Mouse (Mus musculus): ENCODE results near the gene Mtmr11. TPM values are rescaled to one million over a fixed set of nuclear protein-coding genes. Genes with fewer than 3 reads are reported as not detected.
"Not testable (repeated sequence)": the region's sequence is repeated elsewhere in the genome, so short reads cannot be mapped to it uniquely, and the experiment has no call there.

Mtmr11 gene
- total RNA-seq, 1 experiment: 4.0 TPM

DNA sequence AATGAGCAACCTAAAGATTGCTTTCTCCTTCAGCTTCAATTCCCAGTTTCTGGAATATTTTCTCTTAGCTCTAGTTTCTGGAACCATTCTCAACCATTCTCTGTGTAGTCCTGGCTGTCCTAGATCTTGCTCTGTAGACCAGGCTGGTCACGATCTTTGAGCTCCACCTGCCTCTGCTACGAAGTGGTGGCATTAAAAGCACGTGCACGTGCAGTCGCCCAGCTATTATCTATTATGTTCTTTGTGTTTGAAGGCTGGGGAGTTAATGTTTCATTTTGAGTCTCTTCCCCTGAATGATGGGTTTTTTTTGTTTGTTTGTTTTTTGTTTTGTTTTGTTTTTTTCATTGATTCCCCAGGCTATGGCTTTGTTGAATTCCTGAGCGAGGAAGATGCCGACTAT lies 11.4 kb downstream of the Mtmr11 start:
- Histone ChIP-seq H3K9me3 (ENCODE audit: control insufficient read depth, insufficient read depth, low read depth, low read length) (no peaks in the 10 kb centered on the region), H3K36me3 (ENCODE audit: control insufficient read depth, insufficient read depth, low read length, poor library complexity, severe bottlenecking) (peaks cover 37% of the 10 kb centered on the region), H3K9ac (ENCODE audit: insufficient read depth, low read depth, low read length, poor library complexity, severe bottlenecking) (peak overlapping the region; percentile 99), H3K4me3 (ENCODE audit: insufficient read depth in 1 of 2, low read depth in 1 of 2, low read length in 2 of 2, poor library complexity in 1 of 2, severe bottlenecking in 1 of 2) (peak overlapping the region; percentile 97 to 98), H3K27ac (ENCODE audit: insufficient read depth, low read depth, low read length, poor library complexity, severe bottlenecking) (no peak overlapping the region), H3K4me1 (ENCODE audit: control insufficient read depth in 2 of 2, insufficient read depth in 2 of 2, low read length in 2 of 2, poor library complexity in 1 of 2) (peaks cover 5 to 14% of the 10 kb centered on the region in 2 experiments; a peak in 3 of 4 replicates)
- TF ChIP-seq HCFC1 (IDR thresholded peaks at IDR 0.05; ENCODE audit: borderline replicate concordance, insufficient read depth, low read length) (no peak), ZC3H11A (IDR thresholded peaks at IDR 0.05; ENCODE audit: borderline replicate concordance, low read depth, low read length) (no peak), ZNF384 (IDR thresholded peaks at IDR 0.05; ENCODE audit: low read depth, low read length) (no peak), MAFK (IDR thresholded peaks at IDR 0.05; ENCODE audit: insufficient read depth, low read depth, low read length) (no peak), CHD2 (IDR thresholded peaks at IDR 0.05; ENCODE audit: low read depth, low read length) (no peak)
- DNase-seq (ENCODE audit: low read depth, low spot score): no peak
- in situ Hi-C loops (cut with MboI; ENCODE audit: low sequenced_read_pairs in 2 of 2, unreplicated experiment in 2 of 2): no loop called here

DNA sequence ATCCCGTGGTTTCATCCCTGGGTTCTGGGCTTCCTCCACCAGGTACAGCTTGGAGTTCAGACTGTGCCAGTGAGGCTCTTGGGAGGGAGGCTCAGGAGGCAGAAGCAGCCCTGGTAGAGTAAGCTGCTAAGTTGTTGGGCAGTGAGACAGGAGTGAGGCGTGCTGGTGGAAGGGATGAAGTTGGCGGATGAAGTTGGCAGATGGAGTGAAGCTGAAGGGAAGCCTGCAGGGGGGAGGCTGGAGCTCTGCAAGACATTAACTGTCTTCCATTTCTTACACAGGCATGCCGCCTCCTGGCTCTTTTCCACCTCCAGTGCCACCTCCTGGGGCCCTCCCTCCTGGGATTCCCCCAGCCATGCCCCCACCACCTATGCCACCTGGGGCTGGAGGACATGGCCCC lies 12.2 kb downstream of the Mtmr11 start:
- peaks cover 37% of the 10 kb centered on the region for H3K36me3 ChIP-seq (ENCODE audit: control insufficient read depth, insufficient read depth, low read length, poor library complexity, severe bottlenecking)
- H3K9ac ChIP-seq (ENCODE audit: insufficient read depth, low read depth, low read length, poor library complexity, severe bottlenecking): peak overlapping the region; percentile 26; the same call in 1 of the 2 replicates
- DNase-seq (ENCODE audit: low read depth, low spot score); in situ Hi-C loops (cut with MboI; ENCODE audit: low sequenced_read_pairs in 2 of 2, unreplicated experiment in 2 of 2); H3K27ac ChIP-seq (ENCODE audit: insufficient read depth, low read depth, low read length, poor library complexity, severe bottlenecking); H3K9me3 ChIP-seq (ENCODE audit: control insufficient read depth, insufficient read depth, low read depth, low read length): not testable (repeated sequence)
- H3K4me1 ChIP-seq (ENCODE audit: control insufficient read depth in 2 of 2, insufficient read depth in 2 of 2, low read length in 2 of 2, poor library complexity in 1 of 2): peaks cover 5 to 14% of the 10 kb centered on the region in 2 experiments; a peak in 3 of 4 replicates
- H3K4me3 ChIP-seq (ENCODE audit: insufficient read depth in 1 of 2, low read depth in 1 of 2, low read length in 2 of 2, poor library complexity in 1 of 2, severe bottlenecking in 1 of 2): peak overlapping the region; percentile 6 to 98; a peak in 2 of 4 replicates

DNA sequence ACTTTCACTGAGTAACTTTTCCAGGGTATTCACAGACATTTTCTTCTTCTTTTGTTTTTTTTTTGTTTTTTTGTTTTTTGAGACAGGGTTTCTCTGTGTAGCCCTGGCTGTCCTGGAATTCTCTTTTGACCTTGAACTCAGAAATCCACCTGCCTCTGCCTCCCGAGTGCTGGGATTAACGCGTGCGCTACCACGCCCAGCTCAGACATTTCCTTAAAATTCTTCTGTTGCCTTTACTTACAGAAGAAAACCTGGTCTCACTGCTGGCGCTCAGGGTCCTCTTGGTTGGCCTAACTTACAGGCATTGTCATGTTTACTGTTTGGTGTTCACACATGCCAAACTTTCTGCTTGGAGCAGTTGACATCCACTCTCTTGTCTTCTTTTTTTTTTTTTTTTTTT lies 13.4 kb downstream of the Mtmr11 start:
- in situ Hi-C loops (cut with MboI; ENCODE audit: low sequenced_read_pairs in 2 of 2, unreplicated experiment in 2 of 2): no loop called here
- peaks cover 35% of the 10 kb centered on the region for H3K36me3 ChIP-seq (ENCODE audit: control insufficient read depth, insufficient read depth, low read length, poor library complexity, severe bottlenecking)

DNA sequence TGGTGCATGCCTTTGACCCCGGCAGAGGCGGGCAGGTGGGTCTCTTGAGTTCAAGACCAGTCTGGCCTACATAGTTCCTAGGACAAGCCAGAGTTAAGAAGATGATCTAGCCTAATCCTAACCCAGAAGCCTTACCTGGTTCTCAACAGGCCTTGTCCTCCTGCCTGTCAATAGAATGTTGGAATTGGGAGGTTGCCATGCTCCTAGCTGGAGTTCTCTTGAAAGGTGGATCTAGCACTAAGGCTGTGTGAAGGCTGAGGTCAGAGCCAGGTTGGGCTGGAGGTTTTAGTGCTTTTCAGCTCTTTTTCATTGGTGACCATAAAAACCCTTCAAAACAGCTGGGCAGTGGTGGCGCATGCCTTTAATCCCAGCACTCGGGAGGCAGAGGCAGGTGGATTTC lies 16.6 kb downstream of the Mtmr11 start:
- DNase-seq (ENCODE audit: low read depth, low spot score): no peak
- in situ Hi-C loops (cut with MboI; ENCODE audit: low sequenced_read_pairs in 2 of 2, unreplicated experiment in 2 of 2): no loop called here
- no peak overlapping the region for H3K9ac ChIP-seq (ENCODE audit: insufficient read depth, low read depth, low read length, poor library complexity, severe bottlenecking)
- peaks cover 34% of the 10 kb centered on the region for H3K36me3 ChIP-seq (ENCODE audit: control insufficient read depth, insufficient read depth, low read length, poor library complexity, severe bottlenecking)
- H3K27ac ChIP-seq (ENCODE audit: insufficient read depth, low read depth, low read length, poor library complexity, severe bottlenecking): no peak overlapping the region
- H3K9me3 ChIP-seq (ENCODE audit: control insufficient read depth, insufficient read depth, low read depth, low read length): no peaks in the 10 kb centered on the region
- no peak overlapping the region for H3K4me3 ChIP-seq (ENCODE audit: insufficient read depth in 1 of 2, low read depth in 1 of 2, low read length in 2 of 2, poor library complexity in 1 of 2, severe bottlenecking in 1 of 2)
- peaks cover 6 to 18% of the 10 kb centered on the region in 2 experiments for H3K4me1 ChIP-seq (ENCODE audit: control insufficient read depth in 2 of 2, insufficient read depth in 2 of 2, low read length in 2 of 2, poor library complexity in 1 of 2)
- TF ChIP-seq HCFC1 (IDR thresholded peaks at IDR 0.05; ENCODE audit: borderline replicate concordance, insufficient read depth, low read length): no peak
- no peak for TF ChIP-seq ZC3H11A (IDR thresholded peaks at IDR 0.05; ENCODE audit: borderline replicate concordance, low read depth, low read length)
- no peak for TF ChIP-seq ZNF384 (IDR thresholded peaks at IDR 0.05; ENCODE audit: low read depth, low read length)
- TF ChIP-seq CHD2 (IDR thresholded peaks at IDR 0.05; ENCODE audit: low read depth, low read length): no peak
- no peak for TF ChIP-seq MAFK (IDR thresholded peaks at IDR 0.05; ENCODE audit: insufficient read depth, low read depth, low read length)

More for the DNA sequence above, 13.4 kb downstream of the Mtmr11 start:
- H3K9me3 ChIP-seq (ENCODE audit: control insufficient read depth, insufficient read depth, low read depth, low read length): no peaks in the 10 kb centered on the region
- peaks cover 5 to 13% of the 10 kb centered on the region in 2 experiments; a peak in 3 of 4 replicates for H3K4me1 ChIP-seq (ENCODE audit: control insufficient read depth in 2 of 2, insufficient read depth in 2 of 2, low read length in 2 of 2, poor library complexity in 1 of 2)
- no peak for TF ChIP-seq CHD2 (IDR thresholded peaks at IDR 0.05; ENCODE audit: low read depth, low read length)
- TF ChIP-seq ZNF384 (IDR thresholded peaks at IDR 0.05; ENCODE audit: low read depth, low read length): 0 out of 2 replicates have a peak, but pooled peaks have one; percentile 40
- no peak overlapping the region; the same call in 1 of the 2 replicates for H3K27ac ChIP-seq (ENCODE audit: insufficient read depth, low read depth, low read length, poor library complexity, severe bottlenecking)
- H3K4me3 ChIP-seq (ENCODE audit: insufficient read depth in 1 of 2, low read depth in 1 of 2, low read length in 2 of 2, poor library complexity in 1 of 2, severe bottlenecking in 1 of 2): no peak overlapping the region
- DNase-seq (ENCODE audit: low read depth, low spot score): no peak
- H3K9ac ChIP-seq (ENCODE audit: insufficient read depth, low read depth, low read length, poor library complexity, severe bottlenecking): no peak overlapping the region

DNA sequence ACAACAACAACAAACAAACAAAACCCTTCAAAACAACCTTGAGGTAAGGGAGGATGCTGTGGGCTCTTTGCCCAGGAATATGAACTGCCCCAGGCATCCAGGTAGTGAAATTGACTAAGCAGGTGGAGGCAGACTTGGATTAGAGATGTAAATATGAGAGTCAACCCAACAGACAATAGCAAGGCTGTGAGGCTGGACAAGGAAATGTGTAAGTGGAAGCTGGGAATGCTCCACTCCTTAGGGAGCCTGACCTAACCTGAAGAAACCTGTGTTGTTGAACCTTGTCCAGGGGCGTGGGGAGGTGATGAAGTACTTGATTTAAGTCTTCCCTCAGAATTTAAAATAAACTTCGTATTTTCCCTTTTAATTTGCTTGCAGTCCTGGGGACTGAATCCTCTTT lies 17.1 kb downstream of the Mtmr11 start:
- in situ Hi-C loops (cut with MboI; ENCODE audit: low sequenced_read_pairs in 2 of 2, unreplicated experiment in 2 of 2): no loop called here
- Histone ChIP-seq H3K36me3 (ENCODE audit: control insufficient read depth, insufficient read depth, low read length, poor library complexity, severe bottlenecking) (peaks cover 30% of the 10 kb centered on the region), H3K27ac (ENCODE audit: insufficient read depth, low read depth, low read length, poor library complexity, severe bottlenecking) (no peak overlapping the region), H3K4me1 (ENCODE audit: control insufficient read depth in 2 of 2, insufficient read depth in 2 of 2, low read length in 2 of 2, poor library complexity in 1 of 2) (peaks cover 6 to 21% of the 10 kb centered on the region in 2 experiments), H3K4me3 (ENCODE audit: insufficient read depth in 1 of 2, low read depth in 1 of 2, low read length in 2 of 2, poor library complexity in 1 of 2, severe bottlenecking in 1 of 2) (no peak overlapping the region), H3K9me3 (ENCODE audit: control insufficient read depth, insufficient read depth, low read depth, low read length) (no peaks in the 10 kb centered on the region), H3K9ac (ENCODE audit: insufficient read depth, low read depth, low read length, poor library complexity, severe bottlenecking) (no peak overlapping the region)
- TF ChIP-seq HCFC1 (IDR thresholded peaks at IDR 0.05; ENCODE audit: borderline replicate concordance, insufficient read depth, low read length): no peak
- TF ChIP-seq ZNF384 (IDR thresholded peaks at IDR 0.05; ENCODE audit: low read depth, low read length): no peak
- no peak for TF ChIP-seq ZC3H11A (IDR thresholded peaks at IDR 0.05; ENCODE audit: borderline replicate concordance, low read depth, low read length)
- no peak for DNase-seq (ENCODE audit: low read depth, low spot score)
